Comparison of ENCODE assay signal across 10 mouse cellular contexts in the genomic region with DNA sequence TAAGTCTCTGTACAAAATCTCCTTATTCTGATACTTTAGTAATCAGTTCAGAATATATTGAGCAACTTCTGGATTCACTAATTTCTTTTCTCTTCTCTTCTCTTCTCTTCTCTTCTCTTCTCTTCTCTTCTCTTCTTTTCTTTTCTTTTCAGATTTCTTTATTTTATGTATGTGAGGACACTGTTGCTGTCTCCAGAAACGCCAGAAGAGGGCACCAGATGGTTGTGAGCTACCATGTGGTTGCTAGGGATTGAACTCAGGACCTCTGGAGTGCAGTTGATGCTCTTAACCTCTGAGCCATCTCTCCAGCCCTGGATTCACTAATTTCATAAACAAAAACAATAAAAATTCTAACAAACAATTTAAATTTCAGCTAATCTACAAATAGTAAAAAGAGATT. TPM values are rescaled to one million over a fixed set of nuclear protein-coding genes. Genes with fewer than 3 reads are reported as not detected.
DNase-seq lines count a peak whose midpoint lies in the region; ATAC-seq and TF ChIP-seq lines count a peak whose summit lies in the region.
"Had no signal": no experiment of that assay in that cellular context is flagged by ENCODE, and none has a peak within 500 bp of the region (broad histone marks: within the 10 kb centered on the region; RNA-seq: fewer than 3 reads in every experiment).

No protein-coding gene starts in this region.

- no peaks in the 10 kb centered on the region for H3K27me3 ChIP-seq in forebrain, embryonic 10.5 days (ENCODE audit: poor library complexity, severe bottlenecking)
- no peaks in the 10 kb centered on the region for H3K27me3 ChIP-seq in forebrain, embryonic 12.5 days
- no peaks in the 10 kb centered on the region for H3K27me3 ChIP-seq in midbrain, embryonic 10.5 days (ENCODE audit: low read depth, poor library complexity, severe bottlenecking)
- H3K27me3 ChIP-seq in midbrain, embryonic 13.5 days, result no peaks in the 10 kb centered on the region
- no peaks in the 10 kb centered on the region for H3K27me3 ChIP-seq in lung, embryonic 14.5 days (ENCODE audit: insufficient read depth, low read length)
- H3K27me3 ChIP-seq: heart, embryonic 15.5 days; stomach, embryonic 15.5 days had no signal

- ATAC-seq in forebrain, embryonic 12.5 days (ENCODE audit: low FRiP score), result no peak
- no peak for ATAC-seq in midbrain, embryonic 13.5 days
- ATAC-seq in lung, embryonic 14.5 days (ENCODE audit: insufficient read depth), result no peak

- no peak overlapping the region for H3K4me2 ChIP-seq in forebrain, embryonic 12.5 days
- no peak overlapping the region for H3K4me2 ChIP-seq in midbrain, embryonic 13.5 days (replicated peaks)
- no peak overlapping the region for H3K4me2 ChIP-seq in lung, embryonic 14.5 days
- H3K4me2 ChIP-seq: heart, embryonic 15.5 days; stomach, embryonic 15.5 days had no signal

- H3K4me1 ChIP-seq in forebrain, embryonic 10.5 days, result no peaks in the 10 kb centered on the region
- H3K4me1 ChIP-seq in forebrain, embryonic 12.5 days, result no peaks in the 10 kb centered on the region
- no peaks in the 10 kb centered on the region for H3K4me1 ChIP-seq in midbrain, embryonic 10.5 days
- no peaks in the 10 kb centered on the region for H3K4me1 ChIP-seq in midbrain, embryonic 13.5 days (replicated peaks)
- H3K4me1 ChIP-seq in embryonic fibroblast, embryonic 13.5 days (ENCODE audit: control insufficient read depth, insufficient read depth, low read length), result no peaks in the 10 kb centered on the region
- no peaks in the 10 kb centered on the region for H3K4me1 ChIP-seq in lung, embryonic 14.5 days (ENCODE audit: insufficient read depth)
- H3K4me1 ChIP-seq: heart, embryonic 15.5 days; stomach, embryonic 15.5 days had no signal

- H3K4me3 ChIP-seq in forebrain, embryonic 10.5 days, result no peak overlapping the region
- no peak overlapping the region for H3K4me3 ChIP-seq in forebrain, embryonic 12.5 days (replicated peaks)
- no peak overlapping the region for H3K4me3 ChIP-seq in midbrain, embryonic 10.5 days
- no peak overlapping the region for H3K4me3 ChIP-seq in midbrain, embryonic 13.5 days (replicated peaks)
- H3K4me3 ChIP-seq in embryonic fibroblast, embryonic 13.5 days (ENCODE audit: insufficient read depth, low read length), result no peak overlapping the region
- H3K4me3 ChIP-seq in lung, embryonic 14.5 days (ENCODE audit: low read depth, low read length), result no peak overlapping the region
- H3K4me3 ChIP-seq: heart, embryonic 15.5 days; stomach, embryonic 15.5 days had no signal

- peak; percentile 23 for DNase-seq in forebrain, embryonic 10.5 days (ENCODE audit: extremely low spot score, low spot score)
- peak; percentile 26 for DNase-seq in midbrain, embryonic 10.5 days (ENCODE audit: low spot score)
- DNase-seq in adrenal gland, postnatal 14 days, result peak; percentile 76
- peak; percentile 81 for DNase-seq in lung, embryonic 14.5 days
- peak; percentile 8 to 55 for DNase-seq in thymus, postnatal 10 days (ENCODE audit: low spot score in 2 of 2)

- no peak for TF ChIP-seq POLR2A in embryonic fibroblast, embryonic 13.5 days (IDR thresholded peaks at IDR 0.05; ENCODE audit: low read depth, low read length)

- peak; percentile 46; the same call in 1 of the 2 replicates for TF ChIP-seq CTCF in embryonic fibroblast, embryonic 13.5 days (IDR thresholded peaks at IDR 0.05; ENCODE audit: borderline replicate concordance, insufficient read depth, low read length)
- TF ChIP-seq CTCF in lung, embryonic 14.5 days (IDR thresholded peaks at IDR 0.05; ENCODE audit: low read depth), result peak; percentile 73

- H3K9ac ChIP-seq in forebrain, embryonic 12.5 days, result no peak overlapping the region
- H3K9ac ChIP-seq in midbrain, embryonic 13.5 days (replicated peaks), result no peak overlapping the region
- H3K9ac ChIP-seq in lung, embryonic 14.5 days, result no peak overlapping the region
- H3K9ac ChIP-seq: heart, embryonic 15.5 days; stomach, embryonic 15.5 days had no signal

- H3K9me3 ChIP-seq in forebrain, embryonic 10.5 days, result no peaks in the 10 kb centered on the region
- H3K9me3 ChIP-seq in forebrain, embryonic 12.5 days, result no peaks in the 10 kb centered on the region
- H3K9me3 ChIP-seq in midbrain, embryonic 10.5 days (replicated peaks), result no peaks in the 10 kb centered on the region
- H3K9me3 ChIP-seq in midbrain, embryonic 13.5 days, result no peaks in the 10 kb centered on the region
- H3K9me3 ChIP-seq in lung, embryonic 14.5 days (ENCODE audit: low read depth, low read length), result no peaks in the 10 kb centered on the region
- H3K9me3 ChIP-seq: heart, embryonic 15.5 days; stomach, embryonic 15.5 days had no signal

- no peak overlapping the region for H3K27ac ChIP-seq in forebrain, embryonic 10.5 days
- no peak overlapping the region for H3K27ac ChIP-seq in forebrain, embryonic 12.5 days
- no peak overlapping the region for H3K27ac ChIP-seq in midbrain, embryonic 10.5 days (replicated peaks)
- H3K27ac ChIP-seq in midbrain, embryonic 13.5 days, result no peak overlapping the region
- no peak overlapping the region for H3K27ac ChIP-seq in embryonic fibroblast, embryonic 13.5 days (ENCODE audit: insufficient read depth, low read length)
- no peak overlapping the region for H3K27ac ChIP-seq in lung, embryonic 14.5 days (ENCODE audit: low read depth)
- H3K27ac ChIP-seq: heart, embryonic 15.5 days; stomach, embryonic 15.5 days had no signal

- WGBS in forebrain, embryonic 10.5 days, result 4% methylated on average over 1 of the region's 1 CpGs
- WGBS in forebrain, embryonic 12.5 days, result 4% methylated on average over 1 of the region's 1 CpGs
- WGBS in midbrain, embryonic 10.5 days, result 0% methylated on average over 1 of the region's 1 CpGs
- 3% methylated on average over 1 of the region's 1 CpGs for WGBS in midbrain, embryonic 13.5 days
- WGBS in lung, embryonic 14.5 days, result 0% methylated on average over 1 of the region's 1 CpGs

- no peaks in the 10 kb centered on the region for H3K36me3 ChIP-seq in forebrain, embryonic 10.5 days (replicated peaks)
- H3K36me3 ChIP-seq in forebrain, embryonic 12.5 days (replicated peaks), result no peaks in the 10 kb centered on the region
- no peaks in the 10 kb centered on the region for H3K36me3 ChIP-seq in midbrain, embryonic 10.5 days
- no peaks in the 10 kb centered on the region for H3K36me3 ChIP-seq in midbrain, embryonic 13.5 days
- H3K36me3 ChIP-seq in lung, embryonic 14.5 days (ENCODE audit: insufficient read depth), result no peaks in the 10 kb centered on the region
- H3K36me3 ChIP-seq: heart, embryonic 15.5 days; stomach, embryonic 15.5 days had no signal

RNA-seq across cellular contexts. Expression of a gene that starts 29.4 kb away (rescaled TPM):
- 3.3 and 3.9 TPM in 2 replicates for polyA plus RNA-seq in forebrain, embryonic 10.5 days (2016; fragmentation: Nextera tagmentation; extraction: Ambion mirVana)
- polyA plus RNA-seq in forebrain, embryonic 12.5 days (2016; fragmentation: Nextera tagmentation; extraction: Ambion mirVana), result 0.90 and 0.91 TPM in 2 replicates
- 2.7 and 3.5 TPM in 2 replicates for polyA plus RNA-seq in midbrain, embryonic 10.5 days (2016; fragmentation: Nextera tagmentation; extraction: Ambion mirVana)
- polyA plus RNA-seq in midbrain, embryonic 13.5 days (2015; fragmentation: Nextera tagmentation; extraction: Ambion mirVana), result 0.61 and 1.0 TPM in 2 replicates
- 5.9 and 27.2 TPM in 2 replicates for total RNA-seq in adrenal gland, postnatal 14 days (2021)
- polyA plus RNA-seq in embryonic fibroblast, embryonic 13.5 days (2011; ENCODE audit: insufficient read length, low read depth, missing spikeins), result 0.18 and 1.2 TPM in 2 replicates
- polyA plus RNA-seq in lung, embryonic 14.5 days (2014; fragmentation: Nextera tagmentation; extraction: Ambion mirVana), result 2.2 and 2.6 TPM in 2 replicates

RNA-seq across cellular contexts. Expression of a gene that starts 40.8 kb away (rescaled TPM):
- not detected in 2 replicates for polyA plus RNA-seq in forebrain, embryonic 10.5 days (2016; fragmentation: Nextera tagmentation; extraction: Ambion mirVana)
- not detected in 2 replicates for polyA plus RNA-seq in forebrain, embryonic 12.5 days (2016; fragmentation: Nextera tagmentation; extraction: Ambion mirVana)
- polyA plus RNA-seq in midbrain, embryonic 10.5 days (2016; fragmentation: Nextera tagmentation; extraction: Ambion mirVana), result not detected in 2 replicates
- not detected in 2 replicates for polyA plus RNA-seq in midbrain, embryonic 13.5 days (2015; fragmentation: Nextera tagmentation; extraction: Ambion mirVana)
- not detected in 2 replicates for total RNA-seq in adrenal gland, postnatal 14 days (2021)
- polyA plus RNA-seq in embryonic fibroblast, embryonic 13.5 days (2011; ENCODE audit: insufficient read length, low read depth, missing spikeins), result not detected in 2 replicates
- not detected in 2 replicates for polyA plus RNA-seq in lung, embryonic 14.5 days (2014; fragmentation: Nextera tagmentation; extraction: Ambion mirVana)
- polyA plus RNA-seq: heart, embryonic 15.5 days; stomach, embryonic 15.5 days had no signal

RNA-seq across cellular contexts. Expression of a gene that starts 49.4 kb away (rescaled TPM):
- 0.42 and 0.43 TPM in 2 replicates for polyA plus RNA-seq in forebrain, embryonic 10.5 days (2016; fragmentation: Nextera tagmentation; extraction: Ambion mirVana)
- polyA plus RNA-seq in forebrain, embryonic 12.5 days (2016; fragmentation: Nextera tagmentation; extraction: Ambion mirVana), result 0.10 and 0.20 TPM in 2 replicates
- 0.29 and 0.37 TPM in 2 replicates for polyA plus RNA-seq in midbrain, embryonic 10.5 days (2016; fragmentation: Nextera tagmentation; extraction: Ambion mirVana)
- 0.09 and 0.34 TPM in 2 replicates for polyA plus RNA-seq in midbrain, embryonic 13.5 days (2015; fragmentation: Nextera tagmentation; extraction: Ambion mirVana)
- total RNA-seq in adrenal gland, postnatal 14 days (2021), result 0.59 and 14.0 TPM in 2 replicates
- polyA plus RNA-seq in embryonic fibroblast, embryonic 13.5 days (2011; ENCODE audit: insufficient read length, low read depth, missing spikeins), result 0.30 TPM in 1 of 2 replicates, not detected in the other
- 0.20 and 0.45 TPM in 2 replicates for polyA plus RNA-seq in lung, embryonic 14.5 days (2014; fragmentation: Nextera tagmentation; extraction: Ambion mirVana)

RNA-seq across cellular contexts. Expression of a gene that starts 50.7 kb away (rescaled TPM):
- polyA plus RNA-seq in forebrain, embryonic 10.5 days (2016; fragmentation: Nextera tagmentation; extraction: Ambion mirVana), result 11.8 and 11.9 TPM in 2 replicates
- 10.1 and 10.3 TPM in 2 replicates for polyA plus RNA-seq in forebrain, embryonic 12.5 days (2016; fragmentation: Nextera tagmentation; extraction: Ambion mirVana)
- 8.1 and 9.8 TPM in 2 replicates for polyA plus RNA-seq in midbrain, embryonic 10.5 days (2016; fragmentation: Nextera tagmentation; extraction: Ambion mirVana)
- polyA plus RNA-seq in midbrain, embryonic 13.5 days (2015; fragmentation: Nextera tagmentation; extraction: Ambion mirVana), result 6.5 and 8.8 TPM in 2 replicates
- total RNA-seq in adrenal gland, postnatal 14 days (2021), result 167 and 212 TPM in 2 replicates
- polyA plus RNA-seq in embryonic fibroblast, embryonic 13.5 days (2011; ENCODE audit: insufficient read length, low read depth, missing spikeins), result 3.5 and 5.0 TPM in 2 replicates
- 51.9 and 53.5 TPM in 2 replicates for polyA plus RNA-seq in lung, embryonic 14.5 days (2014; fragmentation: Nextera tagmentation; extraction: Ambion mirVana)

RNA-seq across cellular contexts. Expression of a gene that starts 51.3 kb away (rescaled TPM):
- polyA plus RNA-seq in forebrain, embryonic 10.5 days (2016; fragmentation: Nextera tagmentation; extraction: Ambion mirVana), result 0.90 and 2.0 TPM in 2 replicates
- polyA plus RNA-seq in forebrain, embryonic 12.5 days (2016; fragmentation: Nextera tagmentation; extraction: Ambion mirVana), result 1.7 and 2.8 TPM in 2 replicates
- polyA plus RNA-seq in midbrain, embryonic 10.5 days (2016; fragmentation: Nextera tagmentation; extraction: Ambion mirVana), result 0.61 and 1.6 TPM in 2 replicates
- polyA plus RNA-seq in midbrain, embryonic 13.5 days (2015; fragmentation: Nextera tagmentation; extraction: Ambion mirVana), result 1.3 and 2.8 TPM in 2 replicates
- 43.6 and 57.0 TPM in 2 replicates for total RNA-seq in adrenal gland, postnatal 14 days (2021)
- polyA plus RNA-seq in embryonic fibroblast, embryonic 13.5 days (2011; ENCODE audit: insufficient read length, low read depth, missing spikeins), result 9.6 and 13.3 TPM in 2 replicates
- 3.3 and 3.5 TPM in 2 replicates for polyA plus RNA-seq in lung, embryonic 14.5 days (2014; fragmentation: Nextera tagmentation; extraction: Ambion mirVana)

Comparison
In these comparisons a context has a peak if more than half of its experiments do, and no peak if none do; other contexts are left out.
1. DNase-seq: peak in every context shown above with its lines; median percentile 81 in lung, embryonic 14.5 days; 76 in adrenal gland, postnatal 14 days; 32 in thymus, postnatal 10 days; 26 in midbrain, embryonic 10.5 days; 23 in forebrain, embryonic 10.5 days.